Mouse (Mus musculus) B cell, adult 62 days (primary cell): Measurements from ENCODE around the gene Tinf2. TPM values are rescaled to one million over a fixed set of nuclear protein-coding genes. Genes with fewer than 3 reads are reported as not detected.

Experiments used
- total RNA-seq: library from RNA; stranded (reverse); gene quantifications from 4 replicates; pipeline ENCODE4 v1.2.4, GENCODE M21; 2023

Tinf2 gene
- total RNA-seq, result 164 to 172 TPM (median 166 TPM) in 4 replicates

GRCm38 (mm10) chr14:55681160-55682117, at the start of gene Tinf2:
Gene Tinf2, minus strand, starts transcription at chr14:55681820.

GRCm38 (mm10) chr14:55721700-55722437, 40.2 kb upstream of the Tinf2 start, which contains the start of gene Rabggta:
Gene Rabggta, minus strand, starts transcription at chr14:55722263.

GRCm38 (mm10) chr14:55713729-55714122, 32.1 kb upstream of the Tinf2 start, which contains the start of gene Tgm1:
Gene Tgm1, minus strand, starts transcription at chr14:55713926.

GRCm38 (mm10) chr14:55671833-55672740, 9.5 kb downstream of the Tinf2 start, which contains the start of the genes Gmpr2 and Nedd8:
Gene Gmpr2, plus strand, starts transcription at chr14:55671941.
Gene Nedd8, minus strand, starts transcription at chr14:55672124.

GRCm38 (mm10) chr14:55659960-55660573, 21.6 kb downstream of the Tinf2 start, which contains the start of gene Mdp1:
Gene Mdp1, minus strand, starts transcription at chr14:55660508.

GRCm38 (mm10) chr14:55649884-55650283, 31.7 kb downstream of the Tinf2 start, which contains the start of gene Tssk4:
Gene Tssk4, plus strand, starts transcription at chr14:55650184.

GRCm38 (mm10) chr14:55643060-55643907, 38.3 kb downstream of the Tinf2 start, which contains the start of gene Tm9sf1:
Gene Tm9sf1, minus strand, starts transcription at chr14:55643806.

GRCm38 (mm10) chr14:55637795-55638194, 43.8 kb downstream of the Tinf2 start, which contains the start of gene Gm49378:
Gene Gm49378, minus strand, starts transcription at chr14:55637895.

GRCm38 (mm10) chr14:55635523-55636007, 46.1 kb downstream of the Tinf2 start, which contains the start of gene Ipo4:
Gene Ipo4, minus strand, starts transcription at chr14:55635957.

Other genes with a start within 250 kb of the Tinf2 start
- gene Dhrs4, start 203.1 kb downstream of the Tinf2 start, total RNA-seq, result 22.2 to 26.4 TPM (median 24.7 TPM) in 4 replicates
- gene Carmil3, start 191.2 kb downstream of the Tinf2 start, total RNA-seq, result 3.8 to 11.8 TPM (median 4.8 TPM) in 4 replicates
- not detected in 4 replicates for gene Cpne6, start 171.4 kb downstream of the Tinf2 start, total RNA-seq
- gene Nrl, start 156.8 kb downstream of the Tinf2 start, total RNA-seq, result not detected in 4 replicates
- gene Pck2, start 141.6 kb downstream of the Tinf2 start, total RNA-seq, result 43.4 to 51.1 TPM (median 49.0 TPM) in 4 replicates
- 84.9 to 91.3 TPM (median 86.3 TPM) in 4 replicates for gene Dcaf11, start 121.8 kb downstream of the Tinf2 start, total RNA-seq
- gene A730061H03Rik, start 121.4 kb downstream of the Tinf2 start, total RNA-seq, result 6.2 to 9.8 TPM (median 7.2 TPM) in 4 replicates
- gene Fitm1, start 106.2 kb downstream of the Tinf2 start, total RNA-seq, result not detected in 4 replicates
- 234 to 255 TPM (median 248 TPM) in 4 replicates for gene Psme1, start 103.7 kb downstream of the Tinf2 start, total RNA-seq
- 3.7 to 6.1 TPM (median 5.3 TPM) in 4 replicates for gene Emc9, start 96.5 kb downstream of the Tinf2 start, total RNA-seq
- gene Psme2, start 90.7 kb downstream of the Tinf2 start, total RNA-seq, result 273 to 323 TPM (median 304 TPM) in 4 replicates
- gene Rnf31, start 90.1 kb downstream of the Tinf2 start, total RNA-seq, result 94.6 to 97.8 TPM (median 96.3 TPM) in 4 replicates
- gene Irf9, start 78.2 kb downstream of the Tinf2 start, total RNA-seq, result 83.5 to 105 TPM (median 99.2 TPM) in 4 replicates
- gene Rec8, start 63.8 kb downstream of the Tinf2 start, total RNA-seq, result 0.79 to 1.5 TPM (median 1.0 TPM) in 4 replicates
- 56.3 to 62.2 TPM (median 58.4 TPM) in 4 replicates for gene Ipo4, start 45.9 kb downstream of the Tinf2 start, total RNA-seq
- 3.3 to 4.7 TPM (median 4.4 TPM) in 3 of 4 replicates, not detected in the other for gene Gm49378, start 43.9 kb downstream of the Tinf2 start, total RNA-seq
- gene Tm9sf1, start 38.0 kb downstream of the Tinf2 start, total RNA-seq, result 38.2 to 51.1 TPM (median 44.8 TPM) in 4 replicates
- gene Tssk4, start 31.6 kb downstream of the Tinf2 start, total RNA-seq, result 2.3 to 2.6 TPM (median 2.5 TPM) in 4 replicates
- 42.5 to 45.6 TPM (median 42.9 TPM) in 4 replicates for gene Mdp1, start 21.3 kb downstream of the Tinf2 start, total RNA-seq
- 18.2 to 28.2 TPM (median 22.1 TPM) in 4 replicates for gene Gmpr2, start 9.9 kb downstream of the Tinf2 start, total RNA-seq
- gene Nedd8, start 9.7 kb downstream of the Tinf2 start, total RNA-seq, result 168 to 193 TPM (median 180 TPM) in 4 replicates
- gene Tgm1, start 32.1 kb upstream of the Tinf2 start, total RNA-seq, result 1.2 to 2.3 TPM (median 1.8 TPM) in 4 replicates
- gene Rabggta, start 40.4 kb upstream of the Tinf2 start, total RNA-seq, result 78.7 to 86.9 TPM (median 83.5 TPM) in 4 replicates
- 29.7 to 33.0 TPM (median 31.4 TPM) in 4 replicates for gene Dhrs1, start 63.9 kb upstream of the Tinf2 start, total RNA-seq
- gene Nop9, start 63.9 kb upstream of the Tinf2 start, total RNA-seq, result 29.6 to 35.0 TPM (median 33.4 TPM) in 4 replicates
- gene Cideb, start 76.6 kb upstream of the Tinf2 start, total RNA-seq, result not detected in 4 replicates
- 0.19 to 0.83 TPM (median 0.33 TPM) in 4 replicates for gene Ltb4r2, start 79.6 kb upstream of the Tinf2 start, total RNA-seq
- not detected in 4 replicates for gene Ltb4r1, start 84.1 kb upstream of the Tinf2 start, total RNA-seq
- 0.53 to 1.6 TPM (median 0.60 TPM) in 3 of 4 replicates, not detected in the other for gene Adcy4, start 102.3 kb upstream of the Tinf2 start, total RNA-seq
- 84.2 to 93.2 TPM (median 86.6 TPM) in 4 replicates for gene Ripk3, start 107.0 kb upstream of the Tinf2 start, total RNA-seq
- not detected in 4 replicates for gene Nfatc4, start 141.3 kb upstream of the Tinf2 start, total RNA-seq
- 0.06 TPM in 1 of 4 replicates, not detected in the others for gene Nynrin, start 172.2 kb upstream of the Tinf2 start, total RNA-seq
- not detected in 4 replicates for gene Cbln3, start 202.6 kb upstream of the Tinf2 start, total RNA-seq
- gene Khnyn, start 203.1 kb upstream of the Tinf2 start, total RNA-seq, result 101 TPM in 4 replicates
- 21.8 to 38.3 TPM (median 34.4 TPM) in 4 replicates for gene Sdr39u1, start 218.5 kb upstream of the Tinf2 start, total RNA-seq